Mouse (Mus musculus) MEL (cell line): ENCODE results near the gene Borcs5.

Experiments used
- CHD1 ChIP-seq: IDR thresholded peaks from 2 replicates; pipeline ENCODE4 v1.6.1; 2012; ENCODE audit warnings: low read depth, mild to moderate bottlenecking, inconsistent platforms, low read length, improper control_type of control experiment
- CTCF ChIP-seq, 3 experiments: IDR thresholded peaks in 2 of 3; conservative IDR thresholded peaks in 1 of 3; 2 replicates each; pipeline ENCODE4 v1.5.1; 2011 to 2012; ENCODE audit warnings: low read length in 3 of 3, low read depth in 2 of 3, mild to moderate bottlenecking in 2 of 3, improper control_type of control experiment in 1 of 3, inconsistent platforms in 1 of 3, mixed read lengths in 1 of 3, moderate library complexity in 1 of 3; ENCODE audit not compliant: control insufficient read depth in 1 of 3, insufficient read depth in 1 of 3, poor library complexity in 1 of 3, severe bottlenecking in 1 of 3
- EP300 ChIP-seq, 2 experiments: IDR thresholded peaks; 2 replicates each; pipeline ENCODE4 v1.6.1; 2011; ENCODE audit warnings: improper control_type of control experiment in 2 of 2, low read length in 2 of 2, low read depth in 1 of 2, mild to moderate bottlenecking in 1 of 2
- MAX ChIP-seq: IDR thresholded peaks from 2 replicates; pipeline ENCODE4 v1.6.1; 2011; ENCODE audit warnings: low read length, improper control_type of control experiment
- MYC ChIP-seq: IDR thresholded peaks from 2 replicates; pipeline ENCODE4 v1.6.1; 2011; ENCODE audit warnings: low read depth, mild to moderate bottlenecking, low read length, improper control_type of control experiment, moderate library complexity
- POLR2A ChIP-seq, 2 experiments: IDR thresholded peaks; 2 replicates each; pipeline ENCODE4 v1.6.1; 2011 to 2012; ENCODE audit warnings: low read length in 2 of 2, mild to moderate bottlenecking in 2 of 2, control low read depth in 1 of 2, improper control_type of control experiment in 1 of 2, low read depth in 1 of 2, moderate library complexity in 1 of 2; ENCODE audit not compliant: control insufficient read depth in 1 of 2, insufficient read depth in 1 of 2, poor library complexity in 1 of 2
- RAD21 ChIP-seq: IDR thresholded peaks from 2 replicates; pipeline ENCODE4 v1.6.1; 2011; ENCODE audit warnings: mild to moderate bottlenecking, low read depth, low read length, improper control_type of control experiment
- RCOR1 ChIP-seq: IDR thresholded peaks from 2 replicates; pipeline ENCODE4 v1.6.1; 2012; ENCODE audit warnings: low read depth, mild to moderate bottlenecking, inconsistent platforms, low read length, improper control_type of control experiment
- SIN3A ChIP-seq: IDR thresholded peaks from 2 replicates; pipeline ENCODE4 v1.6.1; 2012; ENCODE audit warnings: low read length, improper control_type of control experiment, inconsistent platforms
- SMC3 ChIP-seq: IDR thresholded peaks from 2 replicates; pipeline ENCODE4 v1.6.1; 2011; ENCODE audit warnings: low read depth, low read length, improper control_type of control experiment
- TBP ChIP-seq: IDR thresholded peaks from 2 replicates; pipeline ENCODE4 v1.8.0; 2011; ENCODE audit warnings: low read depth, low read length, improper control_type of control experiment
- TCF12 ChIP-seq: IDR thresholded peaks from 2 replicates; pipeline ENCODE4 v1.6.1; 2014; ENCODE audit warnings: low read depth, mild to moderate bottlenecking, inconsistent platforms, low read length, improper control_type of control experiment, moderate library complexity
- UBTF ChIP-seq: IDR thresholded peaks from 2 replicates; pipeline ENCODE4 v1.6.1; 2012; ENCODE audit warnings: low read depth, mild to moderate bottlenecking, inconsistent platforms, low read length, improper control_type of control experiment, moderate library complexity, borderline replicate concordance; ENCODE audit not compliant: insufficient read depth
- ZNF384 ChIP-seq: IDR thresholded peaks from 2 replicates; pipeline ENCODE4 v1.6.1; 2012; ENCODE audit warnings: low read depth, mild to moderate bottlenecking, inconsistent platforms, low read length, improper control_type of control experiment

DNA sequence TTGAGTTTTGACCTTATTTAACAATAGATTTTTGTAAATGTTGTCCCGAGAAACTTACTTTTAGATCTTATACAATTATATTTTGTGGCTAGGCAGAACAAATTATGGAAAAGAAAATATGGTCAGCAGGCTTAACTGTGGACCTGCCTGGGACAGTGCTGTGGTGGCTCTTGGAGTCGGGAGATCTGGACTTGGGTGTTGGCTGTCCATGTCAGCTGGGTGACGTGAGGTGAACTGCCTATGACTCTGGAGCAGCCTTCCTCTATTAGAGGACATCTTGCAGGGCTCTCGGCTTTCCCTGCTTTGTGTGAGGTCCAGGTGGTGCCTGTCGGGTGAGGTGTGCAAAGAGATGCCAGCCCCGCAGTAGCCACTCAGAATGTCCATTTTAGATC is 61.9 kb downstream of the Borcs5 start:
- TF ChIP-seq RAD21 (no peak), TBP (no peak), TCF12 (no peak), RCOR1 (no peak), ZNF384 (no peak), CTCF (IDR thresholded peaks at IDR 0.05 in 2 of 3, conservative IDR thresholded peaks at IDR 0.05 in 1 of 3; ENCODE audit: control insufficient read depth in 1 of 3, insufficient read depth in 1 of 3, low read depth in 2 of 3, low read length in 3 of 3, poor library complexity in 1 of 3, severe bottlenecking in 1 of 3) (no peak), SMC3 (no peak), POLR2A (IDR thresholded peaks at IDR 0.05; ENCODE audit: control insufficient read depth in 1 of 2, insufficient read depth in 1 of 2, low read depth in 1 of 2, low read length in 2 of 2, poor library complexity in 1 of 2) (no peak), MAX (no peak), EP300 (IDR thresholded peaks at IDR 0.05; ENCODE audit: low read depth in 1 of 2, low read length in 2 of 2) (no peak), CHD1 (no peak), UBTF (no peak), MYC (no peak), SIN3A (no peak)
